Mouse (Mus musculus): ENCODE data around the gene Mms19. TPM values are rescaled to one million over a fixed set of nuclear protein-coding genes. Genes with fewer than 3 reads are reported as not detected.
A peak's percentile ranks its signal among the peaks of the same experiment; 100 is the strongest.

Gene Mms19
- polyA plus RNA-seq, 1 experiment from 2014 or later = 18.3 TPM

DNA sequence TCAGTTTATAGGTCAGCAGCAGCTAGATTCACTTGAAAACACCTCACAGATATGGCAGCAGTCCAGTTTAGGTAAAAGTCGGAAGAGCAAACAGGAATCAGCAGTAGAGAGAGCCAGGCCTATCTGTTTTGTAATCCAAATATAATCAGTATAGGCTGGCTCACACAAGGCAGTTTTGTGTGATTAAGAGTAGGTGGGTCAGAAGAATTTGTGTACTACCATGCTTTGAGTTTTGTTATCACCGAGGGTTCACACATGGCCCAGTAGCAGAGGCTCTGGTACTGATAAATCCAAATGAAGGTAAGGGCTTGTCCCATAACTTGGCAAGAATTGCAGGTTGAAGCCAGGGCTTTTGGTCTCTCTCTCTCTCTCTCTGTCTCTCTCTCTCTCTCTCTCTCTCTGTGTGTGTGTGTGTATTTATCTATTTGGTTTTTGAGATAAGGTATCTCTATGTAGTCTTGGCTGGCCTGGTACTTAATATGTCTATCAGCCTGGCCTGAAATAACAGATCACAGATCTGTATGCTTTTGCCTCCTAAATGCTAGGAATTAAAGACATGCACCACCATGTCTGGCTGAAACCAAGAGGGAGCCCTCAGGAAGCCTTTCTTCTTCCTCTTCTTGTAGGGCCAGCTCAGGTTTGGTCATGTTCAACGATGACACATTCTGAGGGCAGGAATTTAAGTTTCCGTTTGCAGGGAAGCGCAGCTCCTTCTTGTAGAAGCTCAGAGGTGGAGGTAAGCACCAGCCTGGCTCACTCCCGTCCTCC lies 74.5 kb downstream of the Mms19 start:
- peak overlapping the region; percentile 25 for H3K9ac ChIP-seq
- no peaks in the 10 kb centered on the region for H3K9me3 ChIP-seq (replicated peaks)
- no peak overlapping the region for H3K4me3 ChIP-seq
- peak; percentile 76 for ATAC-seq
- H3K36me3 ChIP-seq = no peaks in the 10 kb centered on the region
- H3K27ac ChIP-seq = peak overlapping the region; percentile 66
- no peaks in the 10 kb centered on the region for H3K27me3 ChIP-seq (replicated peaks)
- H3K4me2 ChIP-seq = peak overlapping the region; percentile 48
- WGBS (ENCODE audit: insufficient replicate concordance) = 14% methylated on average over 6 of the region's 6 CpGs
- H3K4me1 ChIP-seq = peaks cover 54% of the 10 kb centered on the region

DNA sequence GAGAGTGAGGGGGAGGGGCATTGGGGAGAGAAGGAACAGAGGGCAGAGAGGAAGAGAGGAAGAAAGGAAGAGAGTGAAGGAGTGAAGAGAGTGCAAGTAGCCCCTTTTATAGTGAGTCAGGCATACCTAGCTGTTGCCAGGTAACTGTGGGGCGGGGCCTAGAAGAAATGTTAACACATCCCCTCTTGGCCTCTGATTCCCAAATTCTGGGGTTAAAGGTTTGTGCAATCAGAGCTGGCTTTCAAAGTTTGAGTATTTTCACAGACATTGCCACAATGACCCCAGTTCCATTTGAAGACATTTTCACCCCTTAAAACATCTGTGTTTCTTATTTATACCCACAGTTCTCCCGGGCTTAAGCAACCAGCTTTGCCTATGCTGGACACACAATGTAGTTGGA lies 75.7 kb downstream of the Mms19 start:
- H3K27me3 ChIP-seq (replicated peaks) = no peaks in the 10 kb centered on the region
- H3K4me3 ChIP-seq = no peak overlapping the region
- no peaks in the 10 kb centered on the region for H3K9me3 ChIP-seq (replicated peaks)
- no peaks in the 10 kb centered on the region for H3K36me3 ChIP-seq
- peaks cover 67% of the 10 kb centered on the region for H3K4me1 ChIP-seq
- H3K4me2 ChIP-seq = no peak overlapping the region
- 0 out of 2 replicates have a peak overlapping the region, but pooled peaks have one; percentile 66 for H3K27ac ChIP-seq
- no peak overlapping the region for H3K9ac ChIP-seq
- no peak for ATAC-seq
- 86% methylated on average over 2 of the region's 2 CpGs for WGBS (ENCODE audit: insufficient replicate concordance)

DNA sequence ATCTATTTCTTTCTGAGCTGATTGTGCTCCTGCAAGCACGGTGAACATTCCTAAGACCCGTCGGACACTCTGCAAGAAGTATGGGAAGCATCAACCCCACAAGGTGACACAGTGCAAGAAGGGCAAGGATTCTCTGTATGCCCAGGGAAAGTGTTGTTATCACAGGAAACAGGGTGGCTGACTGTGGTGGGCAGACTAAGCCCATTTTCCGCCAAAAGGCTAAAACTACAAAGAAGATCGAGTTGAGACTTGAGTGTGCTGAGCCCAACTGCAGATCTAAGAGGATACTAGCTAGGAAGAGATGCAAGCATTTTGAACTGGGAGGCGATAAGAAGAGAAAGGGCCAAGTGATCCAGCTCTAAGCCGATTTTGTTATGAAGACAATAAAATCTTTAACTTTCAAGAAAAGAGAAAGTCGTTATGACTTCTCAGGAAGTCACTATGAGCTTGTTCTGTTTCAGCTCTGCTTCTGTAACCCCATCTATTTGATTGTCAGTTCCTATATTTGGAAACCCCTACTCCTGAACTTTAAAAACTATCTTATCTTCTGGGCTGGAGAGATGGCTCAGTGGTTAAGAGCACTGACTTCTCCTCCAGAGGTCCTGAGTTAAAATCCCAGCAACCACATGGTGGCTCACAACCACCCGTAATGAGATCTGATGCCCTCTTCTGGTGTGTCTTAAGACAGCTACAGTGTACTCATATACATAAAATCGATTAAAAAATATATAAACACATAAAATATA lies 77.9 kb downstream of the Mms19 start:
- Histone ChIP-seq H3K4me3 (no peak overlapping the region), H3K27ac (peak overlapping the region; percentile 32; the same call in 1 of the 2 replicates), H3K27me3 (replicated peaks) (no peaks in the 10 kb centered on the region), H3K4me1 (peaks cover 61% of the 10 kb centered on the region), H3K9ac (no peak overlapping the region), H3K4me2 (peak overlapping the region; percentile 12; the same call in 1 of the 2 replicates), H3K9me3 (replicated peaks) (no peaks in the 10 kb centered on the region), H3K36me3 (no peaks in the 10 kb centered on the region)
- ATAC-seq = no peak
- WGBS (ENCODE audit: insufficient replicate concordance) = 20% methylated on average over 10 of the region's 10 CpGs

DNA sequence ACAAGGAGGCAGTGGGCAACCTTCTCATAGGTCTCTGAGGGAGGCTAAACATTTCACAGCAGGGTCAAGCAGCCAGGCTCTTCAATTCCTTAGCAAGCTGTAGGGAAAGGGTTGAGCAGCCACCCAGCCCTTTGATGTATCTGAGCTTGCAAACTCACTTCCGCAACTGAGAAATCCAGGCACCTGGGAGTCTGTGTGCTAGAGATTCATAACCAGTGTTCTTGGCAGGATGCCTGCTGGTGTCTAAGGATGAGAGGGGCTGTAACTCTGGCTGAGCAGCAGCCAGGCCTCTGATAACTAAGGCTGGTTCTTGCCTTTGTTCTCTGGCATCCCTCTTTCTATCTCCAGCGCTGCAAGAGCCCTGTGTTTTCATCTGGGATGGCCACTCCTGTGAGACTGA lies 79.3 kb downstream of the Mms19 start:
- Histone ChIP-seq H3K4me2 (no peak overlapping the region), H3K4me3 (no peak overlapping the region), H3K9me3 (replicated peaks) (no peaks in the 10 kb centered on the region), H3K4me1 (peaks cover 52% of the 10 kb centered on the region), H3K27ac (no peak overlapping the region), H3K36me3 (no peaks in the 10 kb centered on the region), H3K9ac (no peak overlapping the region), H3K27me3 (replicated peaks) (no peaks in the 10 kb centered on the region)
- 54% methylated on average over 2 of the region's 2 CpGs for WGBS (ENCODE audit: insufficient replicate concordance)
- no peak for ATAC-seq

DNA sequence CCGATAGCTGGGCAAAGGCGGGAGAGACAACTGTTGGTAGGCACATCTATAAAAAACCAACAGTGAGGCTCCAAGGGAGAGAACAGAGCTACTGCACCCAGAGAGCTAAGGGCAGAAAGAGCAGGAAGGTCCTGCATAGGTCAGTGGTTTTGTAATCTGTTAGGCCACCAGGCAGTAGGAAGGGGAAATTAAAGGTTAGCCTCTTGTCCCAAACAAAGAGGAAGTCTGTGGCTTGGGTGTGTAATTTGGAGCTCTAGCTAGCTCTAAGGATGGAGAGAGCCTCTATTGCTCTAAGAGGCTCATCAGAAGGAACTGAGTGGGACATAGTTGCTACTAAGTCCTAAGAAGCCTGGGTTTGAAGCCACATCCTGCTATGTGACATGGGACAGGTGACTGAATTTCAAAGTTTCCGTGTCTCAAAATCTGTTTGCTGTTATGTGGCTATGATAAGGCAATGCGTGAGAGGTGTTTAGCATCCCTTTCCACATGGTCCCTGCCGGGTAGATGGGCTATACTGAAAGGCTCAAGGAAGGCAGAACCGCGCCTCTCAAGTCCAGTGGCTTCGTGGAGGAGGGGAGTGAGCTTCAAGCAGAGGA lies 80.4 kb downstream of the Mms19 start:
- no peaks in the 10 kb centered on the region for H3K36me3 ChIP-seq
- no peak overlapping the region for H3K9ac ChIP-seq
- H3K9me3 ChIP-seq (replicated peaks) = no peaks in the 10 kb centered on the region
- 38% methylated on average over 8 of the region's 8 CpGs for WGBS (ENCODE audit: insufficient replicate concordance)
- H3K27me3 ChIP-seq (replicated peaks) = no peaks in the 10 kb centered on the region
- peak overlapping the region; percentile 47 for H3K27ac ChIP-seq
- ATAC-seq = no peak
- H3K4me2 ChIP-seq = no peak overlapping the region
- peaks cover 46% of the 10 kb centered on the region for H3K4me1 ChIP-seq
- H3K4me3 ChIP-seq = no peak overlapping the region

DNA sequence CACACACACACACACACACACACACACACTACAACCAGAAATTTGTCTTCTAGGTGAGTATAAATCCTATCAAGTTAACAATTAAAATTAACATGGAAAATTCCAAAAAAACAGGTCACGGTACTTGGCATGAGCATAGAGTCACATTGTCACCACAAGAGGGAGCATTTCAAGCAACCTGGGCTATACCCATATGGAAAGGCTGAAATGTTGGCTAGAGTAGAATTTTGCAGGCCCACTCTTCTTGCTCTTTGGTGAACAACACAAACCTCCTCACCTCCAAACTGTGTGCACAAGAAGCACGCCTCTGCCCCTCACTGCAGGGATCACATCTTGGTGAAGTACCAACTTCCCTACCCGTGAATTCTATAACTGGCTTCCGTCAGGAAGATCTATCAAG lies 82.1 kb downstream of the Mms19 start:
- no peak overlapping the region for H3K4me2 ChIP-seq
- H3K36me3 ChIP-seq = peaks cover 2% of the 10 kb centered on the region; the same call in 1 of the 2 replicates
- no peak overlapping the region for H3K27ac ChIP-seq
- no peaks in the 10 kb centered on the region for H3K9me3 ChIP-seq (replicated peaks)
- no peak overlapping the region for H3K9ac ChIP-seq
- peaks cover 50% of the 10 kb centered on the region for H3K4me1 ChIP-seq
- ATAC-seq = no peak
- 42% methylated on average over 4 of the region's 4 CpGs for WGBS (ENCODE audit: insufficient replicate concordance)
- no peak overlapping the region for H3K4me3 ChIP-seq
- no peaks in the 10 kb centered on the region for H3K27me3 ChIP-seq (replicated peaks)

DNA sequence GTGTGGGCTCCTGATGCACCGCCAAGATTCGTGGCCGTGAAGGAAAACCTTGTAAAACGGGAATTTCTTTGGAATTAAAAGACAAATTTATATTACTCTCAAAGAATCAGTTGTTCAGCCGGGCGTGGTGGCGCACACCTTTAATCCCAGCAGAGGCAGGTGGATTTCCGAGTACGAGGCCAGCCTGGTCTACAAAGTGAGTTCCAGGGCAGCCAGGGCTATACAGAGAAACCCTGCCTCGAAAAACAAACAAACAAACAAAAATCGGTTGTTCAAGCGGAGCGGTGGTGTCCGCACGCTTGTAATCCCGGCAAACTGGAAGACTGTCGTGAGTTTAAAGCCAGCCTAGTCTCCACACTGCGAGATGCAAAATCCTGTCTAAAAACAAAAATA lies 84.6 kb downstream of the Mms19 start:
- Histone ChIP-seq H3K27me3 (replicated peaks) (no peaks in the 10 kb centered on the region), H3K9ac (peak overlapping the region; percentile 70), H3K9me3 (replicated peaks) (no peaks in the 10 kb centered on the region), H3K4me1 (peaks cover 45% of the 10 kb centered on the region), H3K36me3 (peaks cover 20% of the 10 kb centered on the region), H3K4me3 (peak overlapping the region; percentile 78), H3K27ac (0 out of 2 replicates have a peak overlapping the region, but pooled peaks have one; percentile 18), H3K4me2 (peak overlapping the region; percentile 87)
- ATAC-seq = no peak
- WGBS (ENCODE audit: insufficient replicate concordance) = 22% methylated on average over 18 of the region's 18 CpGs

DNA sequence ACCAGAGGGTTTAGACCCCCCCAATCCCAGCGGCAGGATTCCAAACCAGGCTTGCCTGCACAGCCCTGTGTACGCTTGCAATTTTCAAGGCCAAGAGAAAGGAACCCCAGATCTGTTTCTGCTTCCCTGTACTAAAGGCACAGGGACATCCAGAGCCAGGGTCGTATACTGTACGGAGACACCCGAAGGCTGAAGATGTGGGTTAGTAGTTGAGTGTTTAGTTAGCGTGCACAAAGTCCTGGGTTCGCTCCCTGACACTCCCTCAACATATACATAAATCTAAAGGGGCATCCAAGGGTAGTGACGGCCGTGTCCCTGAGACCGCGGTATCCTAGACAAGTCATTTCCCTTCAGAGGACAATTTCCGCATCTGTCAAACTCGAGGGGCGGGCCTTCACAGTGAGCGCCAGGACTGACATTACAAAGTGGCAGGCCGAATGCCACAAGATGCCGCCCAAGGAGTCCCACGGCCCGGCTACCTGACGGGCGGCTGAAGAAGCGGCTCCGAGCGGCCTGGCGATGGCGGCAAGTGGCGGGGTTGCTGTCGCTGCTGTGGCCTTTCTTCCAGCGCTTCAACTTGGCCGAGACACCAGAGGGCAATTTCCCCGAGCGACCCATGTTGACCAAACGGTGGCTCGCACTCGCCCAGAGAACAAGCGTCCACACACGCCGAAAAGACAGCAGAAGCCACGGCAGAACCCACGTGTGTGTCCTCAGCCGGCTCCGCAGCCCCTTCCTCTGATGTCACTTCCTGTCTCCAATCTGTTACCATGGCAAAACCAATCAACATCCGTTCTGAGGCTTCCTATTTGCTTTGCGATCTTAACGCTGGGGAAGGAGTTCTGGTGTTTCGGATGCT lies 85.3 kb downstream of the Mms19 start, which contains the start of gene Rrp12:
Rrp12 (minus strand) TSS at position 714 of the 859 bp plus-strand sequence.
- Histone ChIP-seq H3K9ac (peak within 1 kb of the TSS; percentile 70), H3K27me3 (replicated peaks) (no peaks in the 10 kb centered on the region), H3K4me1 (peaks cover 39% of the 10 kb centered on the region), H3K4me2 (peak within 1 kb of the TSS; percentile 87), H3K4me3 (peak within 1 kb of the TSS; percentile 78), H3K36me3 (peaks cover 26% of the 10 kb centered on the region), H3K27ac (peak within 1 kb of the TSS; percentile 58), H3K9me3 (replicated peaks) (no peaks in the 10 kb centered on the region)
- WGBS (ENCODE audit: insufficient replicate concordance) = under 1% methylated on average over 46 of the region's 46 CpGs
- peak; percentile 86 for ATAC-seq

DNA sequence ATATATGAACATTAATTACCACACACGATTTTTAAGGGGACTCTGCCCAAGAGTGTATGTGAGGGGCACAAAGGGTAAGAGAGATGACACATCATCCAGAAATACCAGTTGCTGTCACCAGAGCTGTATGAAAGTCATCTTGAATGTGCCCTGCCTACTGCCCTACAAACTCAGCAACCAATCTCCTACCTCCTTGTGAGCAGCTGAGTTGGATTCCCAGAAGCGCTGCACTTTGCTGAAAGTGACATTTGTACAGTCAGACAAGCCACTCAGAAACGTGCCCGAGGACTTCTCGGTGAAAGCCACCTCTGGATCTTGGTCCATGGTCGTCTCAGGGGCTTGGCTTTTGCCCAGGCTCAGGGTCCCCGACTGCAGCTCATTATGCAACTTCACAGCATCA lies 86.0 kb downstream of the Mms19 start:
- peaks cover 34% of the 10 kb centered on the region for H3K36me3 ChIP-seq
- H3K27ac ChIP-seq = peak overlapping the region; percentile 58
- ATAC-seq = no peak

More for the DNA sequence above, 86.0 kb downstream of the Mms19 start:
- Histone ChIP-seq H3K4me2 (peak overlapping the region; percentile 87), H3K9ac (peak overlapping the region; percentile 70), H3K9me3 (replicated peaks) (no peaks in the 10 kb centered on the region), H3K4me1 (peaks cover 33% of the 10 kb centered on the region), H3K27me3 (replicated peaks) (no peaks in the 10 kb centered on the region), H3K4me3 (peak overlapping the region; percentile 78)
- 25% methylated on average over 7 of the region's 7 CpGs for WGBS (ENCODE audit: insufficient replicate concordance)

Data from liver, embryonic 12.5 days (tissue).